Mouse (Mus musculus) left cerebral cortex, postnatal 10 days (tissue): ENCODE results near the gene Rabl6. TPM values are rescaled to one million over a fixed set of nuclear protein-coding genes. Genes with fewer than 3 reads are reported as not detected.

Experiments used
- DNase-seq, 2 experiments: peaks; one replicate each; pipeline ENCODE4 v3.0.0; 2021 to 2022; ENCODE audit warnings: low spot score in 2 of 2, mixed read lengths in 1 of 2; ENCODE audit errors: extremely low spot score in 1 of 2
- intact Hi-C: fragments of 180-260 bp; cut with DNase I; formaldehyde crosslinking; loops from one replicate; pipeline ENCODE4 v1.15.1; 2025
- total RNA-seq, 2 experiments: library from RNA; stranded (reverse); gene quantifications; 2 replicates each; pipeline ENCODE4 v1.2.3; 2021

Gene Rabl6
- total RNA-seq = 10 to 100 TPM; 81.8 to 96.7 TPM

DNA sequence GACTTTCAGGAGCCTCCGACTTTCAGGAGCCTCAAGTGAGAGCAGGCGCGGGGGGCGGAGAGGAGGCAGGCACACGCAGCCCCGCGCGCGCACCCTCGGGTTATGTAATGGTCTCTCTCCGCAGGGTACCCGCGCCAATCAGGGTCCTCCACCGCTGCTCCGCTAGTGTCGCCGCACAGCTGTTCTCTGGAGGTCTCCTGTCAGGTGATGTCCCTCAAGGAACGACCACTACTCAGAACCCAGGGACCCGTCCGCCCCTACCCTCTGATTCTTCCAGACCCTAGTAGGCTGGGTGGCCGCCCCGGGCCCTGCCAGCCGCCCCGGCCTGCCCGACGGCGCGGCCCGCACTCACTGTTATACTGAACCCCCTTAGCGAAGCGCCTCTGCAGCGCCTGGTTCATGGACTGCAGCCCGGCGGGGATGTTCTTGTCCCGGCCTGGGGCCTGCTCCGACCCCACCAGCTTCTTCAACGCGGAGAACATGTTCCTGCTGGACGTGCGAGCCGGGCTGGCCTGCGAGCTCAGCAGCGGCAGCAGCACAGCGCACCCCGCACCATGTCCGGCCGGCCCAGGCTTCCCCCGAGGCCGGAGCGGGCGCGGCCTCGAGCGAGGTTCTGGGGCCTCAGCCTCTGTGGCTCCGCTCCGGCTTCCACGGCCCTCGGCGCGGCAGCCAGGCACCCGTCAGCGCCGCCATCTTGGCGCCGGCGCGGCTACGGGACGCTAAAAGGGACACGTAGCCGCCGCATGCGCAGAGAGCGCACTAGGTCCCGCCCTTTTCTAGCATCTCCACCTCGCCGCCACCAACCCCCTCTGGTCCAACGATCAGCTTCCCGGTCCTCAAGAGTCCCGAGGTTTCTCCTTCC, at the start of gene Rabl6:
Gene Rabl6 (minus strand): TSS at position 761 of the 862 bp plus-strand sequence.
- peak; percentile 85 to 94 for DNase-seq
- intact Hi-C loops = no loop called here

DNA sequence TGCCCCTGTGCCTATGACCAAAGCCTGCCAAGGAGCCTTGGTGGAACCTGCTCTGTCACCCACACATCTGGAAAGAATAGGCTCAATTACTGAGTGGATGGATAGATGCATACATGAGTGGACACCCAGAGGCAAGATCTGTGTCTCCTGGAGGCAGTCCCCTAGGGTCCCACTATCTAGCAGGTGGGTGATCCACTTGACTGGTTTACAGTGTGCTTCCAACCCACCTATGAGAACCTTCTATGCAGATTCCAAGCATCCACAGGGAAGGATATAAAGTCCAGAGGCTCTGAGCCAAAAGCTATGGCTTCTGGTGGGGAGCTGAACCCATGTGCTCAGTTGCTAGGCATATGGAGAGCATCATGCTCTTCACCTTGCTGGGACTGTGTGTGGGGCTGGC, 49.3 kb upstream of the Rabl6 start, which contains the start of gene Lcn5:
Gene Lcn5 (plus strand): TSS at position 301 of the 400 bp plus-strand sequence.
- no peak for DNase-seq
- intact Hi-C loops = no loop called here

DNA sequence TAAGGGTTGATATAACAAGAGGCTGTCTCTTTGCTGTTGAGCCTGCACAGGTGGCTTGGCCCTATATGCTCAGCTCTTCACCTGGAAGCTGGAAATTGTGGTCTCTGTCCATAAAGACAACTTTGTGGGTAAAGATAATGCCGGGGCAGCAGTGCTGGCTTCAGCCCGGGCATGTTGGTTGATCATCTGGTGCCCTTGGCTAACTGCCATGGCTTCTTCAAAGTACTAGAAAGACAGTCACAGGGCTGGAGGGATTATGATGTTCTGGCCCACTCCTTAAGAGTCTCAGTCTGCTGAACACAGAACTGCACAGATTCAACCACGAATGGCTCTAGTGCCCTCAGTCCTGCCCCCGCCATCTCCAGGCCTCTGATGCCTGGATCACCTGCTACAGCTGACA, 48.9 kb upstream of the Rabl6 start:
- DNase-seq = peak in 1 of 2 experiments; percentile 9
- intact Hi-C loops = no loop called here

DNA sequence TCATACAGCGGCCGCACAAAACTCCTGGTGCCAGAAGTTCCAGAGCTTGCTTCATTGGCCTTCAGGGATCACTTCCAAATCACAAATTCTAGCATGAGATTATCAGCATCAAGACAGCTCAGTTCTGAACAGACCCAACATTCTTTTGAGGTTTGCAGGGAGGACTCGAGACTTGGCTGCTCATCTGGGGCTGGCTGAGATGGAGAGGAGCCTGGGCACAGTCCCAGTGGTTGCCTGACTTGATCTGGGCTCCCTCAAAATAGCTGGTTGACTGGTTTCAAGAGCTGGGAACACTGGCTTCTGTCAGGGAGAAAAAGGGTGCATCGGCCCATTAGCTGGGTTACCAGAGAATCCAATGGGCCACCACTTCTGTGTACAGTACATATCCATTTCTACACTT, 48.4 kb upstream of the Rabl6 start:
- intact Hi-C loops = no loop called here
- DNase-seq = peak in 1 of 2 experiments; percentile 14

DNA sequence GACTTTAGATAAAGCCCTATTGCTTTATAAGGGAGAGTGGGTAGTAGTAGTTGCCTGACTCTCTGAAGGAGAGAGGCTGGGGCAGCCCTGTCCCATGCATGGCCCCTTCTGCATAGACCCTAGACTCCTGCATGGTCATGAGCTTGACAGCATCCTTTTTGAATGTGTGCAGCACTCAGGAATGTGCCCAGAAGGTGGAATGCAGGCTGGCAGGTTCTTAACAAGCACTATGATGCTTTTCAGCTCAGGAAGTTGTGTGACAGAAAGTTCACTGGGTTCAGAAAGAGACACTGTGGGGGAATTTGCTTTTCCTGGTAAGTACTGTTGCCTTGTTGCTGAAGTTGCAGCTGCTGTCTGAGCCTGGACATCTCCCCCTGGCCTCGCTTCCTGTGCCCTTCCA, 46.2 kb upstream of the Rabl6 start:
- intact Hi-C loops = no loop called here
- no peak for DNase-seq

DNA sequence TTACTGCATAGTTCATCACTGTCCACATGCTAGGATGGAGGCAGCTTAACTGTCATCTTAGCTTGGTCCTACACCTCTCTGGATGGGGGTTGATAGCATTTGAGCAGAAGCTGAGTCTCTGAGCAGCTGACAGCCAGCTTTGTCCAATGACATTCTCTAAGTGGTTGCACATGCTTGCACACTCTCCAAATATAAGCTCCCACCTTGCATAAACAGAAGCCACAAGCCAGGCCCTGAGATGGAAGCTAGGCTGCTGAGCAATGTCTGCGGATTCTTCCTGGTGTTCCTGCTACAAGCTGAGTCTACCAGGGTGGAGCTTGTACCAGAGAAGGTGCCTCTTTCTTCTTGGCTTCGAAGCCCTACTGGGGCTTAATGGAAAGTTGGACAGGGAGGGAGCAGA, 44.6 kb upstream of the Rabl6 start, which contains the start of gene Lcn8:
Gene Lcn8 (plus strand): TSS at position 219 of the 400 bp plus-strand sequence.
- DNase-seq = no peak

DNA sequence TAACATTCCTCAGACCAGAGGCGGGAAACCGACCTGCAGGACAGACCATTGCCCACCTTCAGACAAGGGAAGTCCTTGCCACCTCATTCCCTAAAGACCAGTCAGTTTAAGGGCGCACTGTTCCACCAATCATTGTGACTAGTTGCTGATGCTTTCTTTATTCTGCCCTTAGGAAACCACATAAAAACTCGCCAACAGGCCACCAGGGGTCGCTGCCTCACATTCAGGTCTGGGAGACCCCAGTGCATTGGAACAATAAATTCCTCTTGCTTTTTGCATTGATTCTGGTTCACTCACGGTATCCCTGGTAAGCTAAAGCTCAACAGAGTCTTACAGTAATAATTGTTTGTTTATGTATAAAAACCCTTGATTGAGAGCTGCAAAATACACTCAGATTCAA, 31.6 kb upstream of the Rabl6 start:
- intact Hi-C loops = no loop called here
- DNase-seq = peak; percentile 32 to 46

More for the DNA sequence above, 44.6 kb upstream of the Rabl6 start, which contains the start of gene Lcn8:
- intact Hi-C loops = no loop called here

DNA sequence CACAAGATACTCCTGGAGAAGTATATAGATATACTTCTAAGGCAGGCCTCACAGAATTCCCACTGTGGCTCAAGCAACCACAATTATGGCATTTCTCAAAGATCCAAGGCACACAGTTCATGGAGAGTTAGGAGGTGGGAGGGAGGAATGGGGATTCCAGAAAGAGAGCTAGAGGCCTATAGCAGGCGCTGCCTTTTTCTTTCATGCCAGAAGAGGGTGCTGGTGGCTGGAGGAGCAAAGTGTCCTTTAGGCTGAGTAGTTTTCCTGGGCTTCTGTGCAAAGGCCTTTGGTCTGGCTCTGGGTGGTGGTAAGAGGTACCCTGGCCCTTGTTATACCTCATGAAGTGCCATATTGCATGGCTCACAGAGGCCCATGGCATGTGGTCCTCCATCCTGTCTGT, 25.7 kb upstream of the Rabl6 start:
- DNase-seq = no peak
- intact Hi-C loops = no loop called here

DNA sequence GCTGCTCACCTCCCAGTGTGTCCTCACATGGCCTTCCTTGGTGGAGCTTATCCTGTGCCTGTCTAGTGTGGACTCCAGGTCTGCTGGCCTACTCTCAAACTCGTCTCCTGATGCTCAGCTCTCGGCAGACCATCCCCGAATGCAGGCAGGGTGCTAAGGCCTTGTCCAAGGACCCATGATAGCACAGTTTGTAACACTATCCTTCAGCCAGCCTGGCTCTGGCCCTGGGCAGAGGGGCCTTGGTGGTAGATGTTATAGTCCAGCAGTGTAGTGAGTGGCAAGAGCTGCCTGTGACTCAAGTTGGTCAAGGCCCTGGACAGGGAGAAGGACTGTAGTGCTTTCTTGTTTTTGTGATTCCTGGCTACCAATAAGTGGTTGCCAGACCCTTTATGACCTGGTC, 25.3 kb upstream of the Rabl6 start:
- intact Hi-C loops = no loop called here
- DNase-seq = no peak

DNA sequence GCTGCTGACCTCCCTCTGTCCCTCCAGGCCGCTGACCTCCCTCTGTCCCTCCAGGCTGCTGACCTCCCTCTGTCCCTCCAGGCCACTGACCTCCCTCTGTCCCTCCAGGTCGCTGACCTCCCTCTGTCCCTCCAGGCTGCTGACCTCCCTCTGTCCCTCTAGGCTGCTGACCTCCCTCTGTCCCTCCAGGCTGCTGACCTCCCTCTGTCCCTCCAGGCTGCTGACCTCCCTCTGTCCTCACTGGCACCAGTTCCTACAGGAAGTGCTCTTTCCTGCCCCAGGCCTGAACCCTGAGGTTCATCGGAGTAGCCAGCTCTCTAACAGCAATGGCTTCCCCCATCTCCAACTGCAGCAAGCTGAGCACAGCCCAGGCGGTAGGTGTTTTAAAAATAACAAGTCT, 20.4 kb upstream of the Rabl6 start:
- intact Hi-C loops = no loop called here
- no peak for DNase-seq

DNA sequence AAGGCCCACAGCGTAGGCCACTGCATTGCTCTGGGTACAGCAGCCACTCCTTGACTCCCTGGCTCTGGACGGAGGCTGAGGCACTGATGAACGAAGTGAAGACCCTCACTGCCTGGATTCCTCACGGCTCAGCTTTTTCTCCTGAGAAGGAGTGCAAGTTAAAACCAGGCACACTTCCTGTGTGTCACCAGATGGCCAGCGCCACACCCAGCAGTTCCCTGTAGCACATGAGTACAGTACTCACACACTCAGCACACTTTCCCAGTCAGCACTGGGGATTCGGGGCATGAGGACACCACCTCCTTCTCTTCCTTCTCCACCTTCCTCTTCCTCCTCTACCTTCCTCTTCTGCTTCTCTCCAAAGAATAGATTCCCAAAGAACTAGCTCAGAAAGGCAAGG, 19.5 kb upstream of the Rabl6 start, which contains the start of gene Fcna:
Gene Fcna (minus strand): TSS at position 220 of the 400 bp plus-strand sequence.
- intact Hi-C loops = no loop called here
- DNase-seq = no peak

DNA sequence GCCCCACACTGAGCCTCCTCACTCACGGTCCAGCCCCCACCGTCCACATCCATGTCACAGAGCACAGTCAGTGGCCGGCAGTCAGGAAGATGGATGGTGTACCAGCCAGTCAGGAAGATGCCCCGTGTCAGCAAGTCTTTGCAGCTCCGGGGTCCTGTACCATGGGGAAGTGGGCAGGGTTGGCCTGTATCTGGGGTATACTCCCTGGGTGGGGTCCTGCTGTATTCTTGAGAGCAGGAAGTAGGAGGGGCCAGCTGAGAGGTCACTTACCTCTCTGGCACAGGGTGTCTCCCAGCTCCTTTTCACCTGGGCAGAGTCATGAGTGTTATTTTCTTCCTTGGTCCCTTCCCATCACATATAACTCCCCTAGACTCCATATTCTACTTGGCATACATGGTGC, 17.7 kb upstream of the Rabl6 start:
- no peak for DNase-seq
- intact Hi-C loops = no loop called here

DNA sequence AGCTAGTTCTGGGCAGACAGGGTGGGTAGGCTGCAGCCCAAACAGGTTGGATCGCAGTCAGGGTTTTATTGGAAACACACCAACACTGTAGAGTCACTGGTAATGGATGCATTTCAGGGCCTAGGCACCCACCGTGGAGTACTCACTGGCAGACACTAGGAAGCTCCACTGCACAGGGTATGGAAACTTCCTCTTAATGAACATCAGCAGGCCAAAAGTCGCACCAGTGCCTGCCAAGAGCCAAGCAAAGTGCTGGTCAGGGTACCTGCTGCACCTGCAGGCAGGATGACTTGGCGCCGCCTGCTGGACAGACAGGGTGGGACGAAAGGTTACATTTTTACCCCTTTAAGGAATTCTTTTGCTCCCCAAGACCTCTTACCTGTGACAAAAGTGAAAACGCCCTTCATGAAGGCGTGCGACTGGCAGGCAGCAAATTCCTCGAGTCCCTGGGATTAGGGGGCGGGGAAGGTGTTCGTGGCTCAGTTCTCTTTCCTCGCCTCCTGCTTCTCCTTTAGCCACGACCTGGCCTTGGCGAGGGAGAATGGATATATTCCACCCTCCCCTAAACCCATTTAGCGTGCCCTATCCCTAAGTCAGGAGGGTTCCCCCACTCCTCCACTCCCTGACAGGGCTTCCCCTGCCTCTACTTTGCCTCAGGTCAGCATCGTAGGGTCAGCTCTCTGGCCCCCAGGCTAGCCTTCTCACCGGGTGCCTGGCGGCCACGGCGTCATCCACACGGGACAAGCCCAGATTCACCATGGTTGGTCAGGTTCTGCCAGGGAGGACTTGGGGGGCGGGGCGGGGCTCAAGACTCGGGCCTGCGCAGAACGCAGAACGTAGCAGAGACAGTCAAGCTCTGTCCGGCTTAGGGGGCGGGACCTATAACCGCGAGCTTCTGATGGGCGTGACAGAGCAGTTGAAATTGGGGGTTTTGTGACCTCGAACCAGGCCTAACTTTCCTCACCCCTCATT, 13.2 kb upstream of the Rabl6 start, which contains the start of gene Tmem141:
Gene Tmem141 (minus strand): TSS at position 777 of the 972 bp plus-strand sequence.
- intact Hi-C loops = no loop called here
- peak; percentile 83 to 94 for DNase-seq

DNA sequence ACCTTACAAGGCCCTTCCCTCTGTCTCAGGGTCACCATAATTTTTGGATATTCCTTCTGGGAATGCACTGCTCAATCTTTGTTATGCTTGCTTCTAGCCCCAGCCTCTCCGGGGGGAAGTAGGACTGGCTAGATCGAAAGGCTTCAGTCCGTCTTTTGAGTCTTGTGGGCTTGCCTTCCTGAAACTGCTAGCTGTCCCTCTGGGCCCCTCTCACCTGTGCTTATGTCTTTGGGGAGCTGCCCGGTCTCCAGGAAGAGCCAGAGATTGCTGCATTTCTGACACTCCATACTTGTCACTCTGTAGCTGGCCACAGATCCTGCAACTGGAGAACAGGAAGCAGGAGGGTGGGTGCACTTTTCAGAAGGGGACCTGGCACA, 12.5 kb upstream of the Rabl6 start:
- intact Hi-C loops = no loop called here
- no peak for DNase-seq

DNA sequence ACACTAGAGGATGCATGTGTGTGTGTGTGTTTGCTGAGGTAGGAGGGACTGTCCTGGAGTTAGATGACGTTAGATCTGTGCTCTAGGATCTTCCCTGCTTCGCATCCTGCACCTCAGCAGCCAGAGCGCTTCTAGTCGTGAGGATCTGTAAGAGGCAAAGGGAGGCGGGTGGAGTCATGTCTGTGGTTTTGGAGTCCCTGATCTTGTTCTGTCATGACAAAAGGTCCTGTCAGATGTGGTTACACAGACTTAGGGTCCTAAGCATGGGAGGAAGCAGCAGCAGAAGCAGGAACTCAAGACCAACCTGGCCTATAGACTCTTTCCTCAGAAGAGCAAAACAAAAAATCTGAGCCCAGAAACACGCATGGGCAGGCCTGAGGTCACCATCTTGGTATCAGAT, 12.1 kb upstream of the Rabl6 start:
- no peak for DNase-seq
- intact Hi-C loops = no loop called here

DNA sequence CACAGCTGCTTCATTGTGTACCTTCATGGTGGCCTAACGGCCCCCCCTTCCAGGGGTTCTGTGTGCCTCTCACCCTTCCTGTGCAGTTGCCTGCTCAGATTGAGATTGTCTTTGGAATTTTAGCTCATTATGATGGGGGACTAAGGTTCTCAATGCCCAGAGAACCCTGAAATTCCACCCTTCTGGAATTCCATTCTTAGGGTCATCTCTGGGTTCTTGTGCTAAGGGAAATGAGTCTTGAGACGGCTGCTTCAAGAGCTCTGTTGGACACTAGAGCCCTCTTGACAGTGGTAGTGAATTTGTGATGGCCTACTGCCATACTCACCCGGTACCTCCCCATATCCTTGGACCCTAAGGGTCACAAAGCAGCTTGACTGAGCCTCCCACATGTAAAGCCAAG, 9.3 kb upstream of the Rabl6 start, which contains the start of gene Ccdc183:
Gene Ccdc183 (minus strand): TSS at position 101 of the 400 bp plus-strand sequence.
- intact Hi-C loops = no loop called here

DNA sequence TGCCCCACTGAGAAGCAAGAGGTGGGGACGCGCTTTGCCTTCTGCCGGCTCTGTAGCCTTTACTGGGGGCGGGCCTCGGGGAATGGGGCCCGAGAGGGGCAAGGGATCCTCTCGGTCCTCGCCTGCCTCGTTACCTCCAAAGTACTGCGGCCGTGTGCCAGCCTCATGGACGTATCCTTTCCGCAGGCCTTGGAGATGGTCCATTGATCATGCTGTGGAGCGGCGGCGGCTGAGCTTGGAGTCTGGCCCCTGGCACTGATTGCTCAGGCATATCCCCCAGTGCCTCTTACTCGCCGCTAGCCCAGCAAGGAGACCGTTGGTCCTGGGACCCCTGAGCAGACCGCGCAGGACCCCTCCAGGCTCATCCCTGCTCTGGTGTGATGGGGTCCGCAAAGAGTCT, 8.1 kb upstream of the Rabl6 start:
- no peak for DNase-seq
- intact Hi-C loops = no loop called here

More for the DNA sequence above, 9.3 kb upstream of the Rabl6 start, which contains the start of gene Ccdc183:
- no peak for DNase-seq

DNA sequence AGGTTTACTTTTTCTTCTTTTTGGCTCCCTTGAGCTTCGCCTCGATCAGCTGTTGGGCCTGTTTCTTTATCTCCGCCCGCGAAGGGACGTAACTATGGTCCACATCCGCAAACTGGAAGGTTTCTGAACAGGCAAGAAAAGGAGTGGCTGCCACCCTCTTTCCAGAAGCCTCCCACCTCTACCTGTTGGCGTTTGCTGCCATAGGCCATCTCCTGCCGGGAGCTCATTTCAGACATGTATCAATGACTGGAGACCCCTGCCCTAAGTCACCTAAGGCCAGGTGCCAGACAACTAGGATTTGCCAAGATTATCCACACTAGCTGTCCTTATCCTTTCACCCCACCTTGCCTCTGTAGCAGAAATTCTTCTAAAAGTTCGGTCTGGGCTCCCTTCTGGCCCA, 350 bp upstream of the Rabl6 start:
- intact Hi-C loops = no loop called here
- no peak for DNase-seq

DNA sequence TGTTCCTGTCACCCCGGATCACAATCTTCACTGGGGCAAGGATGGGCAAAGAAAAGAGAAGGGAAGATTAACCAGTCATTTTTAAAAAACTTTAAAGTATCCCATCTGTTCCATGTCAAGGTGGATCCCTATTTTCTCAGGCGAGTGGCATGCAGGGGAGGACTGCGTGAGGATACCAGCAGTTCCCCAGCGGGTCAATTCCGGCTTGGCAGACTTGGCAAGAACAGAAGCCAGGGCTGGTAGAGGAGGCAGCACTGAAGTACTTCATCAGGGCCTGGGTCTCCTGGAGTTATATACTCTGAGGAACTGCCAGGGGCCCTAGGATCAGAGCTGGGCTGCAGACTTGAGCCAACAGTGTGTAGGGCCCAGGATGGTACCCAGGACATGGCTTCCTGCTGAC, 5.8 kb downstream of the Rabl6 start:
- DNase-seq = no peak
- intact Hi-C loops = no loop called here
